Mouse (Mus musculus): ENCODE measurements at regions not wholly inside any gene's neighbourhood (a gene's known extent, or its start where the extent isn't known, plus 50 kb on each side); places are given as distances from the start of the nearest gene placed in this dataset.

GRCm38 (mm10) chr6:31627912-31628311, 64.1 kb upstream of the Podxl start:
- WGBS: 86% methylated on average over 3 of the region's 3 CpGs
- no peak for DNase-seq (ENCODE audit: low read depth, low spot score)

GRCm38 (mm10) chr6:31625055-31625454, 61.3 kb upstream of the Podxl start:
- 60% methylated on average over 2 of the region's 2 CpGs for WGBS
- no peak for DNase-seq (ENCODE audit: low read depth, low spot score)

- no peak for DNase-seq (ENCODE audit: low read depth, low spot score)
- WGBS: 77% methylated on average over 10 of the region's 10 CpGs
Observed at GRCm38 (mm10) chr6:31624374-31624773, 60.6 kb upstream of the Podxl start.

GRCm38 (mm10) chr6:31621023-31621422, 57.2 kb upstream of the Podxl start:
- no peak for DNase-seq (ENCODE audit: low read depth, low spot score)
- WGBS: 61% methylated on average over 6 of the region's 6 CpGs

GRCm38 (mm10) chr6:31618852-31619251, 55.1 kb upstream of the Podxl start:
- DNase-seq (ENCODE audit: low read depth, low spot score): no peak
- 79% methylated on average over 2 of the region's 2 CpGs for WGBS

GRCm38 (mm10) chr6:31617341-31617740, 53.6 kb upstream of the Podxl start:
- 36% methylated on average over 8 of the region's 8 CpGs for WGBS
- no peak for DNase-seq (ENCODE audit: low read depth, low spot score)

GRCm38 (mm10) chr6:31615426-31615970, 51.7 kb upstream of the Podxl start:
- DNase-seq (ENCODE audit: low read depth, low spot score): no peak
- WGBS: 49% methylated on average over 4 of the region's 4 CpGs

GRCm38 (mm10) chr6:31614563-31614962, 50.8 kb upstream of the Podxl start:
- WGBS: 92% methylated on average over 4 of the region's 4 CpGs
- DNase-seq (ENCODE audit: low read depth, low spot score): no peak

- WGBS: 59% methylated on average over 13 of the region's 13 CpGs
- DNase-seq (ENCODE audit: low read depth, low spot score): no peak
Observed at GRCm38 (mm10) chr6:31613590-31614319, 50.0 kb upstream of the Podxl start.
